In genomic region chr17:81064279-81064978, GRCm38 (mm10) we compare ENCODE assay signal across 8 mouse cellular contexts. TPM values are rescaled to one million over a fixed set of nuclear protein-coding genes. Genes with fewer than 3 reads are reported as not detected.
DNase-seq lines count a peak whose midpoint lies in the region; ATAC-seq lines count a peak whose summit lies in the region.

No protein-coding gene starts in this region.

- peak overlapping the region; percentile 65 for H3K4me2 ChIP-seq in hindbrain, embryonic 13.5 days
- peak overlapping the region; percentile 65 for H3K4me2 ChIP-seq in midbrain, embryonic 12.5 days (replicated peaks)

- peak overlapping the region; percentile 86 for H3K4me3 ChIP-seq in erythroblast, embryonic 14.5 days (replicated peaks)
- peak overlapping the region; percentile 87 for H3K4me3 ChIP-seq in hindbrain, embryonic 13.5 days
- peak overlapping the region; percentile 67 for H3K4me3 ChIP-seq in midbrain, embryonic 12.5 days

- H3K9me3 ChIP-seq in erythroblast, embryonic 14.5 days (ENCODE audit: control insufficient read depth, low read length): peaks cover 2% of the 10 kb centered on the region; the same call in 1 of the 2 replicates
- no peaks in the 10 kb centered on the region for H3K9me3 ChIP-seq in hindbrain, embryonic 13.5 days
- no peaks in the 10 kb centered on the region for H3K9me3 ChIP-seq in midbrain, embryonic 12.5 days

- peaks cover 17% of the 10 kb centered on the region for H3K36me3 ChIP-seq in erythroblast, embryonic 14.5 days (ENCODE audit: control insufficient read depth)
- H3K36me3 ChIP-seq in hindbrain, embryonic 13.5 days: no peaks in the 10 kb centered on the region
- peaks cover 8% of the 10 kb centered on the region; the same call in 1 of the 2 replicates for H3K36me3 ChIP-seq in midbrain, embryonic 12.5 days

- intact Hi-C loops in left cerebral cortex, postnatal 10 days (cut with DNase I): no loop called here
- intact Hi-C loops in left cerebral cortex, postnatal 25 days (cut with DNase I): no loop called here

- peak; percentile 17 to 26 for DNase-seq in left cerebral cortex, adult 18-20 months (ENCODE audit: low spot score in 2 of 2)
- DNase-seq in left cerebral cortex, postnatal 10 days (ENCODE audit: extremely low spot score in 1 of 2, low spot score in 2 of 2): no peak
- DNase-seq in adipocyte (ENCODE audit: low spot score): peak; percentile 63
- DNase-seq in left cerebral cortex, postnatal 25 days (ENCODE audit: low spot score in 2 of 2): peak; percentile 39 to 80
- no peak for DNase-seq in gastrocnemius, postnatal 10 days

- H3K27ac ChIP-seq in hindbrain, embryonic 13.5 days: peak overlapping the region; percentile 73
- H3K27ac ChIP-seq in midbrain, embryonic 12.5 days (replicated peaks): 0 out of 2 replicates have a peak overlapping the region, but pooled peaks have one; percentile 16

- ATAC-seq in hindbrain, embryonic 13.5 days (ENCODE audit: low FRiP score): peak; percentile 89
- ATAC-seq in midbrain, embryonic 12.5 days (ENCODE audit: low FRiP score, low read depth): peak; percentile 90

- peak overlapping the region; percentile 92 for H3K9ac ChIP-seq in hindbrain, embryonic 13.5 days
- peak overlapping the region; percentile 84 for H3K9ac ChIP-seq in midbrain, embryonic 12.5 days (replicated peaks)

- H3K27me3 ChIP-seq in erythroblast, embryonic 14.5 days (ENCODE audit: control insufficient read depth): no peaks in the 10 kb centered on the region
- H3K27me3 ChIP-seq in hindbrain, embryonic 13.5 days: no peaks in the 10 kb centered on the region
- H3K27me3 ChIP-seq in midbrain, embryonic 12.5 days: no peaks in the 10 kb centered on the region

- 17% methylated on average over 28 of the region's 28 CpGs for WGBS in hindbrain, embryonic 13.5 days
- 21% methylated on average over 28 of the region's 28 CpGs for WGBS in midbrain, embryonic 12.5 days

- H3K4me1 ChIP-seq in erythroblast, embryonic 14.5 days (ENCODE audit: control insufficient read depth): peaks cover 29% of the 10 kb centered on the region
- H3K4me1 ChIP-seq in hindbrain, embryonic 13.5 days (replicated peaks): peaks cover 11% of the 10 kb centered on the region
- peaks cover 4% of the 10 kb centered on the region; the same call in 1 of the 2 replicates for H3K4me1 ChIP-seq in midbrain, embryonic 12.5 days

RNA-seq across cellular contexts. Expression of gene Thumpd2, which starts 0.5 kb away (rescaled TPM):
- 1 to 10 TPM; 4.9 to 7.0 TPM for total RNA-seq in left cerebral cortex, adult 18-20 months (2021)
- 1 to 10 TPM; 4.8 to 5.9 TPM for total RNA-seq in left cerebral cortex, postnatal 10 days (2021)
- not detected in 2 replicates for polyA plus RNA-seq in erythroblast, embryonic 14.5 days (2012)
- polyA plus RNA-seq in hindbrain, embryonic 13.5 days (2015; fragmentation: Nextera tagmentation; extraction: Ambion mirVana): 9.3 and 9.7 TPM in 2 replicates
- 1 to 10 TPM; 6.2 TPM for total RNA-seq in left cerebral cortex, postnatal 25 days (2021)
- 11.7 and 14.1 TPM in 2 replicates for polyA plus RNA-seq in midbrain, embryonic 12.5 days (2016; fragmentation: Nextera tagmentation; extraction: Ambion mirVana)
- 1 to 10 TPM; 4.5 to 4.8 TPM for total RNA-seq in gastrocnemius, postnatal 10 days (2021)

Comparison
In these comparisons a context has a peak if more than half of its experiments do, and no peak if none do; other contexts are left out.
1. DNase-seq: peak in left cerebral cortex, adult 18-20 months (2 of 2), adipocyte (single experiment) and left cerebral cortex, postnatal 25 days (2 of 2); none in left cerebral cortex, postnatal 10 days (0 of 2) and gastrocnemius, postnatal 10 days (single experiment).
2. Peak in every context shown above with its lines, with median percentiles within 50 percentile points of each other: H3K4me3 ChIP-seq.